ENCODE assay signal across 8 mouse cellular contexts in genomic region chr1:105663962-105664812, GRCm38 (mm10). TPM values are rescaled to one million over a fixed set of nuclear protein-coding genes. Genes with fewer than 3 reads are reported as not detected.
DNase-seq lines count a peak whose midpoint lies in the region; ATAC-seq lines count a peak whose summit lies in the region.

No protein-coding gene starts in this region.

- DNase-seq in cerebellum, adult 11 months = peak; percentile 33
- DNase-seq in cerebellum, adult 9-11 months = no peak
- DNase-seq in urinary bladder, postnatal 14 days (ENCODE audit: low spot score) = peak; percentile 12
- no peak for DNase-seq in urinary bladder, adult 2 months (ENCODE audit: low spot score)
- DNase-seq in frontal cortex, postnatal 10 days (ENCODE audit: low spot score in 2 of 2) = peak; percentile 35 to 45
- peak; percentile 13 to 21 for DNase-seq in layer of hippocampus, postnatal 25 days (ENCODE audit: extremely low spot score in 1 of 2, low spot score in 1 of 2)
- DNase-seq in thymus, postnatal 25 days = peak; percentile 26

- peak overlapping the region; percentile 94 for H3K4me2 ChIP-seq in midbrain, embryonic 13.5 days (replicated peaks)

- H3K9me3 ChIP-seq in midbrain, embryonic 13.5 days = no peaks in the 10 kb centered on the region

- H3K36me3 ChIP-seq in midbrain, embryonic 13.5 days = no peaks in the 10 kb centered on the region

- peak; percentile 59 for ATAC-seq in midbrain, embryonic 13.5 days

- H3K4me3 ChIP-seq in midbrain, embryonic 13.5 days (replicated peaks) = peak overlapping the region; percentile 99

- WGBS in midbrain, embryonic 13.5 days = under 1% methylated on average over 68 of the region's 68 CpGs

- peaks cover 37% of the 10 kb centered on the region for H3K4me1 ChIP-seq in midbrain, embryonic 13.5 days (replicated peaks)

- H3K9ac ChIP-seq in midbrain, embryonic 13.5 days (replicated peaks) = peak overlapping the region; percentile 95

- no peaks in the 10 kb centered on the region for H3K27me3 ChIP-seq in midbrain, embryonic 13.5 days

- peak overlapping the region; percentile 89 for H3K27ac ChIP-seq in midbrain, embryonic 13.5 days

RNA-seq across cellular contexts. Expression of gene Relch, which starts 0.5 kb away (rescaled TPM):
- polyA plus RNA-seq in urinary bladder, adult 2 months (2012; rRNA removed) = 37.0 and 43.5 TPM in 2 replicates
- 10 to 100 TPM; 87.0 to 99.3 TPM for total RNA-seq in layer of hippocampus, postnatal 25 days (2021)
- 40.8 and 42.8 TPM in 2 replicates for polyA plus RNA-seq in midbrain, embryonic 13.5 days (2015; fragmentation: Nextera tagmentation; extraction: Ambion mirVana)

RNA-seq across cellular contexts. Expression of gene Pign, which starts 0.7 kb away (rescaled TPM):
- 17.1 and 21.2 TPM in 2 replicates for polyA plus RNA-seq in urinary bladder, adult 2 months (2012; rRNA removed)
- total RNA-seq in layer of hippocampus, postnatal 25 days (2021) = 10 to 100 TPM; 16.6 to 19.7 TPM
- polyA plus RNA-seq in midbrain, embryonic 13.5 days (2015; fragmentation: Nextera tagmentation; extraction: Ambion mirVana) = 12.1 and 13.1 TPM in 2 replicates

Comparison
In these comparisons a context has a peak if more than half of its experiments do, and no peak if none do; other contexts are left out.
1. DNase-seq: peak in cerebellum, adult 11 months (single experiment), urinary bladder, postnatal 14 days (single experiment), frontal cortex, postnatal 10 days (2 of 2), layer of hippocampus, postnatal 25 days (2 of 2) and thymus, postnatal 25 days (single experiment); none in cerebellum, adult 9-11 months (single experiment) and urinary bladder, adult 2 months (single experiment).